Mouse (Mus musculus) forebrain, embryonic 10.5 days (tissue): Measurements from ENCODE around the gene Cfp. TPM values are rescaled to one million over a fixed set of nuclear protein-coding genes. Genes with fewer than 3 reads are reported as not detected.

ENCODE experiments used
- DNase-seq: peaks from one replicate; pipeline ENCODE4 v3.0.0-alpha.2; 2017; ENCODE audit warnings: low spot score; ENCODE audit errors: extremely low spot score
- H3K27ac ChIP-seq: fragments of 300-500 bp; sonication (generic); 2 replicates; pipeline ENCODE4 v1.5.1; 2016; ENCODE audit warnings: mild to moderate bottlenecking
- H3K27me3 ChIP-seq: fragments of 300-500 bp; sonication (generic); 2 replicates; pipeline ENCODE4 v1.6.1; 2016; ENCODE audit warnings: mild to moderate bottlenecking; ENCODE audit not compliant: poor library complexity, severe bottlenecking
- H3K36me3 ChIP-seq: fragments of 300-500 bp; sonication (generic); replicated peaks from 2 replicates; pipeline ENCODE4 v1.6.1; 2016; ENCODE audit warnings: mild to moderate bottlenecking, moderate library complexity
- H3K4me1 ChIP-seq: fragments of 300-500 bp; sonication (generic); 2 replicates; pipeline ENCODE4 v1.6.1; 2016
- H3K4me3 ChIP-seq: fragments of 300-500 bp; sonication (generic); 2 replicates; pipeline ENCODE4 v1.5.1; 2016; ENCODE audit warnings: mild to moderate bottlenecking, moderate library complexity
- H3K9me3 ChIP-seq: fragments of 300-500 bp; sonication (generic); 2 replicates; pipeline ENCODE4 v1.6.1; 2016; ENCODE audit warnings: mild to moderate bottlenecking, moderate library complexity
- WGBS: fragments of 180-500 bp; shearing (Covaris S2); methylation state at CpG from one replicate; pipeline ENCODE4 v1.1.7; 2016; 5-methylcytosine and 5-hydroxymethylcytosine counted together
- polyA plus RNA-seq: library from polyadenylated mRNA; unstranded; fragments of >200 nt; fragmentation: Nextera tagmentation; extraction: Ambion mirVana; gene quantifications from 2 replicates; pipeline ENCODE4 v1.2.1, GENCODE M21; 2016

Gene Cfp
- 2.9 and 4.1 TPM in 2 replicates for polyA plus RNA-seq

DNA sequence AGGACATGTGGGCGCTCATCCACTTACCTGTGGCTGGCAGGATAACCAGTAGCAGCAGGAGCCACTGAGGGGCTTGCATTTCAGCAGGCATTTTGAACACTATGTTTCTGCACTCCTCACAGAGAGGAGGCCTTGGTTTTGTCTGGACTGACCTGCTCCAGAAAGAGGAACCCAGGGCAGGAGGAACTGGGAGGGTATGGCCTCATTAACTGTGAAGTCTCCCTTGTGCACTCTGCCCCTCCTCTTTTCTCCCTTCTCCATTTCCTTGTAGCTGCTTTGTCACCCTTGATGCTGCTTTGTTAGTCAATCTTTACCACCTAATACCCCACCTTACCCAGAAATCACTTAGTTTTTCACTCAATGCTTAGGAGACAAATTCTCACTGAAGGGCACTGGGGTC is at the start of gene Cfp:
Gene Cfp (minus strand): TSS at position 192 of the 400 bp plus-strand sequence.
- H3K9me3 ChIP-seq = no peaks in the 10 kb centered on the region
- peaks cover 52% of the 10 kb centered on the region for H3K36me3 ChIP-seq
- no peak for DNase-seq
- WGBS = 91% methylated on average over 1 of the region's 1 CpGs
- H3K4me1 ChIP-seq = no peaks in the 10 kb centered on the region
- no peak within 1 kb of the TSS for H3K4me3 ChIP-seq
- no peaks in the 10 kb centered on the region for H3K27me3 ChIP-seq
- no peak within 1 kb of the TSS for H3K27ac ChIP-seq

DNA sequence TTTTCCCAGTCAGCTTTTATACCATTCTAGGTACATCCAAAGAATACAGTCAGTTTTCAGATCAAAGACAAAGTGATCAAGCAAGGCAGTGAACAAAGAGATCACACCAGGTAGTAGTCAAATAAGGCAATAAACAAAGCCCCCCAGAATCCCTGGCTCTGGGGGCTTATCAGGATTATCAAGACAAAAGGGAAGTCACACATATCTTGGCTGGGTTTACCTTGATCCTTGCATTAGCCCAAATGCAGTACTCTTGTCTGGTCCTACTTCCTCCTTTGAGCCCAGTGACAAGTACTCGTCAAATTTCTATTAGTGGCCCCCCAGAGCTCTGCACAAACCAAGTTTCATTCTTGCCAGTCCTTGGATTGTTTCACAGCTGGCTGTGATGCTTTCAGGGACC is 49.5 kb upstream of the Cfp start:
- Histone ChIP-seq H3K36me3 (peaks cover 9% of the 10 kb centered on the region), H3K4me3 (no peak overlapping the region), H3K4me1 (no peaks in the 10 kb centered on the region), H3K27me3 (no peaks in the 10 kb centered on the region), H3K27ac (no peak overlapping the region), H3K9me3 (no peaks in the 10 kb centered on the region; the same call in 1 of the 2 replicates)
- DNase-seq = no peak
- WGBS = 67% methylated on average over 1 of the region's 1 CpGs

DNA sequence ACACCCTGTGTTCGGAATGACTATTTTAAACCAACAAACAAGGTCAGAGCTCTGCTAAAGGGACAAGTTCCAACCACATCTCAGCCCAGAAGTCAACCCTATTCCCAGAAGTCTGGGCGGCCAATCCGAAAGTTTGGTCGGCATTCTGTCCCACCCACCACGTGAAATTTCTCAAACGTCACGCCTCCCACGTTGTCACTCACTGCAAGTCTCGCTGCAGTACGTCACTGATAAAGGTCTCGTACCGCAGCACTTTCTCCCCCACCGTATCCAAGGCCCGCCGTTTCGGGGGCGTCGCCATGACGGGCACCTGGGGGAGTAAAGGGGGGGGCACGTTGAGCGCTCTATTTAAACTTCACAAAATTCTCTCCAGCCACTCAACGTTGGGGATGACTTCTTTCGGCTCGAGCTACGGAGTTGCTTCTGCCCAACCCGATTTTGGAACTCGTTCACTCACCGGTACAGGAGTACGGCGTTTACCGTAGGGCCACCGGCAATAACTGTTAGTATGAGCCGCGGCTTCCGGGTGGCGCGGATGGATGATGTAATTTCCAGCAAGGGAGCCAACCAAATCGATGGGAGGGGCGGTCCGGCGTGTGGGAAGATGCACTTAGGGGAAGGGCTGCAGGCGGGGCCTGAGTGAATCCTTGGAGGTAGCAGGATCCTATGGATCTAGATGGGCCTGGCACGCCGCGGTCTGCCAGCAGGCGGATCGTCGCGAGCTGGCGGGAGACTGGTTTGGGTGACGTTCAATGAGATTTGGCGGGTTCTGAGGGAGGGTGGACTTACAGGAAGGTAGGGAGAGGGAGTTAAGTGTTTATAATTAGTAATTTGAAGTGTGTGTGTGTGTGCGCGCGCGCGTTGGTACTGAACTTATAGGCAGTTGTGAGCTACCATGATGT is 30.4 kb upstream of the Cfp start, which contains the start of gene Uxt:
Gene Uxt (minus strand): TSS at position 541 of the 902 bp plus-strand sequence.
- peak within 1 kb of the TSS; percentile 81 for H3K27ac ChIP-seq
- DNase-seq = peak; percentile 86
- no peaks in the 10 kb centered on the region for H3K27me3 ChIP-seq
- H3K36me3 ChIP-seq = peaks cover 13% of the 10 kb centered on the region
- no peaks in the 10 kb centered on the region for H3K9me3 ChIP-seq
- peaks cover 5% of the 10 kb centered on the region for H3K4me1 ChIP-seq
- WGBS = 15% methylated on average over 57 of the region's 57 CpGs
- H3K4me3 ChIP-seq = peak within 1 kb of the TSS; percentile 59

DNA sequence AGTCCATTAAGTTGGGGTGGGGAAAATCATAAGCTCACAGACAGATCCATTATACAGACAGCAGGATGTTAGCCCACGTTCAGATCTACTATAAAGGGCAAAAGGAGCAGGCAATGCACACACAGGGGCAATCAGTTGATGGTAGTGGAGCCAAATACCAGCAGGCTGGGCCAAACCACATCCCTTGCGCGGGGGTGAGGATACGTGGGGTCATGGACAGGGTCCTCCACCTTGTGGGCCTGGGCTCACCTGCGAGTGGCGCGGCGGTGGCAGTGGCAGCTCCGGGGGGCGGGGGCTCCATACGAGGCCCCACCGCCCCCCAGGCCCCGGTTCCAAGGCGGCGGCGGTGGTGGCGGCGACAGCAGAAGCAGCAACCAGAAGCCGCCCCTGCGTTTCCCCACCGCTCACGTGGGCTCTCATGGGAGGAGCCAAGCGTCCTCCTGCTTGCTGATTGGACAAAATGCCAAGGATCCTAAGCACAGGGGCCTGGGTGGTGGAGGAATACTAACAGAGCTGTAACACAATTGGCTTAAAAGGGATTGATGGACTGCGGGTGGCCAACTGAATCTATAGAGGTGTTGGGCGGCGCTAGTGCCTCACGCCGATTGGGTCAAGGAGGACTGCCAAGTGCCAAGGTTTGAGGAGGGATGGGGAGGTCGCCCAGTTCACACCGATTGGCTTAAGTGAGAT is 19.0 kb upstream of the Cfp start, which contains the start of gene Elk1:
Gene Elk1 (minus strand): TSS at position 418 of the 690 bp plus-strand sequence.
- H3K27me3 ChIP-seq = no peaks in the 10 kb centered on the region
- H3K36me3 ChIP-seq = peaks cover 4% of the 10 kb centered on the region; the same call in 1 of the 2 replicates
- H3K9me3 ChIP-seq = no peaks in the 10 kb centered on the region
- H3K27ac ChIP-seq = peak within 1 kb of the TSS; percentile 89
- WGBS = 23% methylated on average over 30 of the region's 30 CpGs
- H3K4me1 ChIP-seq = peaks cover 10% of the 10 kb centered on the region
- peak within 1 kb of the TSS; percentile 68 for H3K4me3 ChIP-seq
- peak; percentile 82 for DNase-seq

DNA sequence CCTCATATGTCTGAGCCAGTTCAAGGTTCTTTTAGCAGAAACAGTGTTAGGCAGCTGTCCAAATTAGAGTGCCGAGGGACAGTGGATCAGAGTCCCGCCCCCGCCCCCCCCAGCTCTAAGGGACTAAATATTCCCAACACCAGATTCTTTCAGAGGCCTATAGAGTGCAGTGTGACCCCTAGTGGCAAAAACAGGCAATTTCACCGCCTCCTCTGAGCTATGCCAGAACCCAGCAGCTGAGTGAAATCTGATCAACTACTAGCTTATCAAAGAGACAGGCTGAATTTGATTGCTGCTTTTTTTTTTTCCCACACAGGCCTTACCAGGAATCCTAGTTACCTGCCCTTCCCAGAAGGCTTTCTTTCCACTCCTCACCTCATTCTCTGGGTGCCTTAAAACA is 14.7 kb upstream of the Cfp start:
- 0 out of 2 replicates have a peak, but pooled peaks cover 6% of the 10 kb centered on the region for H3K36me3 ChIP-seq
- no peaks in the 10 kb centered on the region for H3K9me3 ChIP-seq
- H3K4me3 ChIP-seq = no peak overlapping the region
- peak; percentile 20 for DNase-seq
- peaks cover 9% of the 10 kb centered on the region for H3K4me1 ChIP-seq
- WGBS = 18% methylated on average over 4 of the region's 4 CpGs
- H3K27ac ChIP-seq = no peak overlapping the region
- H3K27me3 ChIP-seq = no peaks in the 10 kb centered on the region

DNA sequence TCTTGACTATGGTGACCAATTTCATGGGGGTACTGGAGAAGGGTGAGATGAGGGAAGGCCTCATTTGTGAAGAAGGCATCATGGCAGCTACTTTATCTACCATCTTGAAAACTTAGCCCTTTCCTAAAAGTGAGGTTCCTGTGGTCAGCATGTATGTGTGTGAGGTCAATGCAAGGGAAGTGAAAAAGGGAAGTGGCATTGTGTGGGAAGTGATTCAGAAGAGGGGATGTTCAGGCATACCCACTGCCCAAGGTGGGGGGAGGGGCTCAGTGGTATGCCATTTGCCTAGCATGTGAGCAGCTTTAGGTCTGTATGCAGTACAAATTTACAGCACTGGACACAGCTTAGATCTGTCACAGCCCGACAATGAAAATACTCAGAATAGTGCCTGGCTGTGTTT is 608 bp upstream of the Cfp start:
- 88% methylated on average over 1 of the region's 1 CpGs for WGBS
- Histone ChIP-seq H3K4me3 (no peak overlapping the region), H3K9me3 (no peaks in the 10 kb centered on the region), H3K27ac (no peak overlapping the region), H3K4me1 (no peaks in the 10 kb centered on the region), H3K27me3 (no peaks in the 10 kb centered on the region), H3K36me3 (peaks cover 52% of the 10 kb centered on the region)
- DNase-seq = no peak

DNA sequence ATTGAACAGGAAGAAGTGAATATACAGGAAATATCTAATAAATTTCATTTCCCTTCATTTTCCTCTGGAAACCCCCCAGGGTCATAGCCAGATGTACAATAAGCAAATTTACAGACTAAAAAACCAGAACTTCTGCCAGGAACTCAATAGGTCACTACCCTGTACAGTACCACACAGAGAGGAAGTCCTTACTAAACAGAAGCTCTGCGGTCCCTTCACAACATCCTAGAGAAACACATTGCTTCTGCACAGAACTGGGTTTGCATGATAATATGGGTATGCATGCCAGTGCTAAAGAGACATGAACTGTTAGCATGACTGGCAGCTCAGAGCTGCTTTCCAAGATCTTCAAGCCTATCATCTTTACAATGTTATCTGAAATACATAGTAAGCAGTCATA is 1.5 kb downstream of the Cfp start:
- DNase-seq = no peak
- Histone ChIP-seq H3K36me3 (peaks cover 37% of the 10 kb centered on the region), H3K4me3 (no peak overlapping the region), H3K27me3 (no peaks in the 10 kb centered on the region), H3K27ac (no peak overlapping the region), H3K4me1 (no peaks in the 10 kb centered on the region), H3K9me3 (no peaks in the 10 kb centered on the region)
- WGBS = 94% methylated on average over 1 of the region's 1 CpGs

DNA sequence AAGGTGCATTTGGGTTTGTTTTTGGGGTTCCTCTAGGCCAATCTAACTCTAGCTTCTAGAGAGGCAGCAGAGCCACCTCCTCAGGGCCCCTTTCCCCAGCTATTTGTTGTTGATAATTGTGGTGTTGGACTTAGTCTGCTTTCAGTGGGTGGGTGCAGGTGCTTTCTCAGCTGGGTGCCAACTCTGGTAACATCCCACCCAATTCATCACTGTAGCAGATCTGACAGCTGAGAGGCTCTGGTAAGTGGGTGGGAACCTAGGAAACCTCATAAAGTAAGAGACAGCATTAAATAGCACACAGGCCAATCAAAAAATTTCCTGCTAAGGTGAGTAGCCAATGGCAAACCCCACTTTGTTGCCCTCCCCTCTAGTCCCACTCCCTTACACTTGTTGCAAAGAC is 6.4 kb downstream of the Cfp start:
- Histone ChIP-seq H3K9me3 (0 out of 2 replicates have a peak, but pooled peaks cover 3% of the 10 kb centered on the region), H3K4me3 (no peak overlapping the region), H3K36me3 (peaks cover 22% of the 10 kb centered on the region), H3K27ac (no peak overlapping the region), H3K27me3 (peaks cover 8% of the 10 kb centered on the region), H3K4me1 (peaks cover 5% of the 10 kb centered on the region; the same call in 1 of the 2 replicates)
- no peak for DNase-seq

DNA sequence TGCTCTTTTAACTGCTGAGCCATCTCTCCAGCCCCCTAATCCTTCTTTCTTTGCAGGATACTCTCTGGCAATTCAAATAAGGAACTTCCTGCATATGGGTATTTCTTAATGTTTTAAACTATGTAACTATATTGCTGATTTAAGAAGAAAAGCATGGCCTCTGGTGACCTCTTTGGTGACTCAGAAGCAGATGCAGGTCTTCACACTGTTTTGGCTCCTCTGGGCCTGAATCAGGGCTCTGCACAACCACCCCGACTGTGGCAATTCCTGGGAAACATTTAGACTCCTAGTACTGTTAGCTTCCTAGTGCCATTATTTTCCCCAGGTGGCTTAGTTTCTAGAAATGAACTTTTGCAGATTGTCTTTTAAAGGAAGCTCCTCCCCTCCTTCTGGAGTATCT is 7.8 kb downstream of the Cfp start:
- Histone ChIP-seq H3K27ac (no peak overlapping the region), H3K9me3 (0 out of 2 replicates have a peak, but pooled peaks cover 3% of the 10 kb centered on the region), H3K27me3 (peaks cover 19% of the 10 kb centered on the region), H3K4me3 (no peak overlapping the region), H3K36me3 (peaks cover 20% of the 10 kb centered on the region), H3K4me1 (peaks cover 5% of the 10 kb centered on the region; the same call in 1 of the 2 replicates)
- WGBS = 81% methylated on average over 1 of the region's 1 CpGs
- DNase-seq = no peak

DNA sequence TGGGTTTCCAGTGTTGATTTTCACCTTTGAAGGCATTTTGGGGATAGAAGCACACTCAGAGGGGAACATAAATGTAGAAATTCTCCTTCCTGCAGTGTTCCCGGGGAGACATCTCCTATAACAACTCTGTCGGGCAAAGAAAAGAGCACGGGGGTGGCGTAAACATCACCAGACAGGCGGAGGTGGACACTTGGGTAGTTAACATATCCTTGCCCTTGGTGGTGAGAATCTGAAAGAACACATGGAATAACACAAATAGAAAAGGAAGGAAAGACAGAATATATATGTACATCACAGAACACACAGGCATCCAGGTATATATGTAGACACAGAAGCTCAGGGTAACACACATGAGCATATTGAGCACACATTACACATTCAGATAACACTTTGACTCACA is 10.0 kb downstream of the Cfp start:
- Histone ChIP-seq H3K4me1 (peaks cover 5% of the 10 kb centered on the region; the same call in 1 of the 2 replicates), H3K9me3 (0 out of 2 replicates have a peak, but pooled peaks cover 3% of the 10 kb centered on the region), H3K27me3 (peaks cover 19% of the 10 kb centered on the region), H3K36me3 (peaks cover under 1% of the 10 kb centered on the region; the same call in 1 of the 2 replicates), H3K4me3 (peak overlapping the region; percentile 56), H3K27ac (no peak overlapping the region)
- DNase-seq = no peak
- WGBS = 39% methylated on average over 5 of the region's 5 CpGs

DNA sequence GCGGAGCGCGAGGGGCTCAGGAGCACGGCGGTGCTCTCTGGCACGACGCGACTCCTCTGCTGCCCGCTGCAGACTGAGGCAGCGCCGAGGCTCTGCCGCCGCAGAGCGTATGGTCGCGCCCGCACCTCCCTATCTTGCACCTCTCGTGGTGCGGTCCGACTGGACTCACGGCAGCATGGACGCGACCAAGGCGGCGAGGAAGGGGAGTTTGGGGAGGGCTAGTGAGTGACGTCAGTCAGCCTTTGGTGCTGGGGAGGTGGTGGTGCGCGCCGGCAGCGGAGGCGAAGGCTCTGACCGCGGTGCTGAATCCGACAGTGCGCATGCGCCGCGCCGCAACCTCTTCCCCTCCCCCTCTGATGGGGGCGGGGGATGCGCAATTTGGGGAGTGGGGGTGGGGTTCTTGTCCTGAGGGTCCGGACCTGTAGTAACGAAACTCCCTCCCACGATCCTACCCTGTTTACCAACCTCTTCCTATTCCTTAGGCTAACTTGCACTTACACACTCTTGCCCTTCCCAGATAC is 10.5 kb downstream of the Cfp start, which contains the start of gene Syn1:
Gene Syn1 (minus strand): TSS at position 161 of the 521 bp plus-strand sequence.
- H3K4me1 ChIP-seq = peaks cover 5% of the 10 kb centered on the region; the same call in 1 of the 2 replicates
- H3K27ac ChIP-seq = peak within 1 kb of the TSS; percentile 65; the same call in 1 of the 2 replicates
- peaks cover 19% of the 10 kb centered on the region for H3K27me3 ChIP-seq
- H3K9me3 ChIP-seq = 0 out of 2 replicates have a peak, but pooled peaks cover 3% of the 10 kb centered on the region
- H3K4me3 ChIP-seq = peak within 1 kb of the TSS; percentile 56
- DNase-seq = peak; percentile 83
- WGBS = 13% methylated on average over 38 of the region's 44 CpGs
- no peaks in the 10 kb centered on the region for H3K36me3 ChIP-seq

DNA sequence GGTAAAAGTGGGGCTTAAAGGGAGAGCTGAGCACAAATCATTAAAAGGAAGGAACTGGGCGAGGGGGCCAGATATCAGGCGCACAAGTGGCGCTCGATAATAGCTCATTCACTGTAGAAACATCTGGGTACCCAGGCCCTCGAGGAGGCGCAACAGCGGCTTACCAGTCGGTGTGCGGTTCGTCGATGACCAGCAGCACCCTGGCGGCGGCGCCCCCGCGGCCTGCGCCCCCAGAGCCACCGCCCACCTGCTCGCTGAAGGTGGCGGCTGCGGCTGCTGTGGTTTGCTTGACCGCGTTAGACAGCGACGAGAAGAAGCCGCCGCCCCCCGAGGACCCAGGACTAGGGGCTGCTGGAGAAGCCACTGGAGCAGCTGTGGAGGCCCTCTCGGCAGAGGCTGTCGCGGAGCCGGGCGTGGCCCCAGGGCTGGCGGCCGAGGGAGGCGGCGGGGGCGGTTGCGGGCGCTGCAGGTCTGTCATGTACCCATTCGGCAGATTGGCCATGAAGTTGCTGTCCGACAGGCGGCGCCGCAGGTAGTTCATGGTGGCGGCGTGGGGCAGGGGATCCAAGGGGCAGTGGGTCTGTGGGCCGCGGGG is 11.0 kb downstream of the Cfp start:
- Histone ChIP-seq H3K4me3 (peak overlapping the region; percentile 56), H3K4me1 (peaks cover 5% of the 10 kb centered on the region; the same call in 1 of the 2 replicates), H3K27ac (peak overlapping the region; percentile 65; the same call in 1 of the 2 replicates), H3K27me3 (peaks cover 19% of the 10 kb centered on the region), H3K36me3 (no peaks in the 10 kb centered on the region), H3K9me3 (0 out of 2 replicates have a peak, but pooled peaks cover 3% of the 10 kb centered on the region)
- no peak for DNase-seq
- 19% methylated on average over 49 of the region's 49 CpGs for WGBS
